Mouse (Mus musculus): ENCODE measurements around the gene Tmem151b. TPM values are rescaled to one million over a fixed set of nuclear protein-coding genes. Genes with fewer than 3 reads are reported as not detected.
A peak's percentile ranks its signal among the peaks of the same experiment; 100 is the strongest.

The Tmem151b gene
- polyA plus RNA-seq (2014; fragmentation: Nextera tagmentation; extraction: Ambion mirVana): 1.1 and 1.6 TPM in 2 replicates

DNA sequence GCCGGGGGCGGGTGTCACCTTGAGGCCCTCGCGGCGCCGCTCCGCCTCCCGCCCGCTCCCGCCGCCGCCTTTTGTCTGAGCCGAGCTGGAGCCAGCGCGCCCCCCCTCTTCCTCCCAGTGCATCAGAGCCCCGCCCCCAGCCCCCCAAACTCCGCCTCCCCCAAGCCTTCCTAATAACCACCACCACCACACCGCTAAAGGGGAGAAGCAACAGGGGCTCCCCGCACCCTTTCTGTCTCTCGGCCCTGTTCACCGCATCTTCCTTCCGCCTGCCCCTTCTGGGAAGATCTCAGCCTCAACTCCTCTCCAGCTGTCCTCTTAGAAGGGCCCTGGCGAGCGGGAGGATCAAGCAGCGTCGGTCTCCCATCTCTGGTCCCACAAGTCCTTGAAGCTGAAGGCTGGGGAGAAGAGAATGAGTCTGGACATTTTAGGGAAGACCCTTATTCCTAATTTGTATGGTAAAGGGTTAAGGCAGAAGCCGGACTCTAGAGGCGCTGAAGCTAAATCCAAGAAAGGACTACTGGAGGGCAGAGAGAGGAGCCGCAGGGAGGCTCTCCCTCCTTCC is at the start of gene Tmem151b:
Tmem151b (minus strand) TSS at position 61 of the 565 bp plus-strand sequence.
- WGBS: under 1% methylated on average over 15 of the region's 29 CpGs
- no peak within 1 kb of the TSS for H3K27ac ChIP-seq (ENCODE audit: low read depth)
- peak within 1 kb of the TSS; percentile 74 for H3K9ac ChIP-seq
- H3K27me3 ChIP-seq (ENCODE audit: insufficient read depth, low read length): peaks cover 58% of the 10 kb centered on the region
- no peaks in the 10 kb centered on the region for H3K9me3 ChIP-seq (ENCODE audit: low read depth, low read length)
- DNase-seq (peak; percentile 66), ATAC-seq (ENCODE audit: insufficient read depth) (peak; percentile 25; the same call in 1 of the 2 replicates)
- peak within 1 kb of the TSS; percentile 99 for H3K4me2 ChIP-seq
- H3K4me1 ChIP-seq (ENCODE audit: insufficient read depth): 0 out of 2 replicates have a peak, but pooled peaks cover 5% of the 10 kb centered on the region
- H3K4me3 ChIP-seq (ENCODE audit: low read depth, low read length): peak within 1 kb of the TSS; percentile 72
- H3K36me3 ChIP-seq (ENCODE audit: insufficient read depth): 0 out of 2 replicates have a peak, but pooled peaks cover 3% of the 10 kb centered on the region
- TF ChIP-seq CTCF (IDR thresholded peaks at IDR 0.05; ENCODE audit: low read depth): 0 out of 2 replicates have a peak, but pooled peaks have one; percentile 11

DNA sequence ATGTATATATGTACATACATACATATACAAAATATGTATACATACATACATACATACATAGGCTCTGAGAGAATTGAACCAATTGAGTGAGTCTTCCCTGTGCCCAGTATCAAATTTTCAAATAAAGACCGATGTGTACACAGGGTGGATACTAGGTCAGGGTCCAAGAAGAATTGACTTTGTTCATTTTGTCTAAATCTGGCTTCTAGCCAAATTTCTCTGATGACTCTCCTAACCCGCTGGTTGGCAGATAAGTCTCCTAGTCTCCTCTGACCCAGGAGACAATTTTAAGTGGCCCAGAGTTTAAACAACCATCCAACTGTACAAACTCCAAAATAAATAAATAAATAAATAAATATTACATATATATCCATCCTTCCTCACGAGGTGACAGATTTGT is 49.4 kb upstream of the Tmem151b start:
- H3K36me3 ChIP-seq (ENCODE audit: insufficient read depth): no peaks in the 10 kb centered on the region
- WGBS: 30% methylated on average over 3 of the region's 3 CpGs
- no peak overlapping the region; the same call in 1 of the 2 replicates for H3K4me3 ChIP-seq (ENCODE audit: low read depth, low read length)
- no peaks in the 10 kb centered on the region for H3K9me3 ChIP-seq (ENCODE audit: low read depth, low read length)
- peak overlapping the region; percentile 68 for H3K4me2 ChIP-seq
- TF ChIP-seq CTCF (IDR thresholded peaks at IDR 0.05; ENCODE audit: low read depth): no peak
- H3K9ac ChIP-seq: peak overlapping the region; percentile 24; the same call in 1 of the 2 replicates
- peaks cover 28% of the 10 kb centered on the region for H3K4me1 ChIP-seq (ENCODE audit: insufficient read depth)
- no peak overlapping the region for H3K27ac ChIP-seq (ENCODE audit: low read depth)
- DNase-seq (peak; percentile 39), ATAC-seq (ENCODE audit: insufficient read depth) (no peak)
- peaks cover 19% of the 10 kb centered on the region; the same call in 1 of the 2 replicates for H3K27me3 ChIP-seq (ENCODE audit: insufficient read depth, low read length)

- H3K27me3 ChIP-seq (ENCODE audit: insufficient read depth, low read length): peaks cover 19% of the 10 kb centered on the region; the same call in 1 of the 2 replicates
- H3K36me3 ChIP-seq (ENCODE audit: insufficient read depth): no peaks in the 10 kb centered on the region
- H3K4me2 ChIP-seq: no peak overlapping the region
- DNase-seq (no peak), ATAC-seq (ENCODE audit: insufficient read depth) (no peak)
- H3K9ac ChIP-seq: no peak overlapping the region
- H3K9me3 ChIP-seq (ENCODE audit: low read depth, low read length): no peaks in the 10 kb centered on the region
- TF ChIP-seq CTCF (IDR thresholded peaks at IDR 0.05; ENCODE audit: low read depth): no peak
- no peak overlapping the region for H3K27ac ChIP-seq (ENCODE audit: low read depth)
- peaks cover 31% of the 10 kb centered on the region for H3K4me1 ChIP-seq (ENCODE audit: insufficient read depth)
- H3K4me3 ChIP-seq (ENCODE audit: low read depth, low read length): no peak overlapping the region
- 79% methylated on average over 2 of the region's 2 CpGs for WGBS
These were observed 48.9 kb upstream of the Tmem151b start for GRCm38 (mm10) chr17:45598376-45598775.

GRCm38 (mm10) chr17:45597787-45598186 is 48.3 kb upstream of the Tmem151b start:
- Histone ChIP-seq H3K27ac (ENCODE audit: low read depth) (no peak overlapping the region), H3K27me3 (ENCODE audit: insufficient read depth, low read length) (peaks cover 19% of the 10 kb centered on the region; the same call in 1 of the 2 replicates), H3K9me3 (ENCODE audit: low read depth, low read length) (no peaks in the 10 kb centered on the region), H3K9ac (no peak overlapping the region), H3K4me3 (ENCODE audit: low read depth, low read length) (no peak overlapping the region), H3K4me2 (no peak overlapping the region), H3K36me3 (ENCODE audit: insufficient read depth) (no peaks in the 10 kb centered on the region), H3K4me1 (ENCODE audit: insufficient read depth) (peaks cover 36% of the 10 kb centered on the region)
- no peak for TF ChIP-seq CTCF (IDR thresholded peaks at IDR 0.05; ENCODE audit: low read depth)
- 17% methylated on average over 3 of the region's 3 CpGs for WGBS
- ATAC-seq (ENCODE audit: insufficient read depth): no peak
- DNase-seq: peak; percentile 57

- Histone ChIP-seq H3K4me2 (no peak overlapping the region), H3K9ac (no peak overlapping the region), H3K27ac (ENCODE audit: low read depth) (no peak overlapping the region), H3K4me3 (ENCODE audit: low read depth, low read length) (no peak overlapping the region), H3K27me3 (ENCODE audit: insufficient read depth, low read length) (peaks cover 13% of the 10 kb centered on the region; the same call in 1 of the 2 replicates), H3K9me3 (ENCODE audit: low read depth, low read length) (no peaks in the 10 kb centered on the region), H3K4me1 (ENCODE audit: insufficient read depth) (peaks cover 44% of the 10 kb centered on the region), H3K36me3 (ENCODE audit: insufficient read depth) (no peaks in the 10 kb centered on the region)
- peak; percentile 84 for TF ChIP-seq CTCF (IDR thresholded peaks at IDR 0.05; ENCODE audit: low read depth)
- ATAC-seq (ENCODE audit: insufficient read depth): peak; percentile 52
- WGBS: 31% methylated on average over 11 of the region's 11 CpGs
- DNase-seq: peak; percentile 77
These were observed 47.3 kb upstream of the Tmem151b start for GRCm38 (mm10) chr17:45596631-45597396.

GRCm38 (mm10) chr17:45595736-45596390 is 46.4 kb upstream of the Tmem151b start:
- Histone ChIP-seq H3K36me3 (ENCODE audit: insufficient read depth) (no peaks in the 10 kb centered on the region), H3K27me3 (ENCODE audit: insufficient read depth, low read length) (peaks cover 3% of the 10 kb centered on the region; the same call in 1 of the 2 replicates), H3K4me3 (ENCODE audit: low read depth, low read length) (peak overlapping the region; percentile 63), H3K4me2 (peak overlapping the region; percentile 100), H3K27ac (ENCODE audit: low read depth) (no peak overlapping the region; the same call in 1 of the 2 replicates), H3K9ac (peak overlapping the region; percentile 70), H3K9me3 (ENCODE audit: low read depth, low read length) (no peaks in the 10 kb centered on the region), H3K4me1 (ENCODE audit: insufficient read depth) (peaks cover 42% of the 10 kb centered on the region)
- DNase-seq: no peak
- TF ChIP-seq CTCF (IDR thresholded peaks at IDR 0.05; ENCODE audit: low read depth): no peak
- 10% methylated on average over 23 of the region's 23 CpGs for WGBS
- ATAC-seq (ENCODE audit: insufficient read depth): no peak
